Mouse (Mus musculus) monocyte, adult 5-6 weeks (primary cell): ENCODE data around the gene Gm11634. TPM values are rescaled to one million over a fixed set of nuclear protein-coding genes. Genes with fewer than 3 reads are reported as not detected.
"Not testable (repeated sequence)": the region's sequence is repeated elsewhere in the genome, so short reads cannot be mapped to it uniquely, and the experiment has no call there.

Experiments used
- ATAC-seq: fragments of 153-309, 156-312 bp; replicated peaks from 2 replicates; pipeline ENCODE4 v1.8.0; 2017; ENCODE audit warnings: mild to moderate bottlenecking; ENCODE audit not compliant: low TSS enrichment, insufficient number of reproducible peaks, severe bottlenecking, poor library complexity, low FRiP score
- total RNA-seq: library from RNA; stranded (forward); fragments of 200-1000, 200-491, 200-594 nt; gene quantifications from 3 replicates; pipeline ENCODE4 v1.2.3, GENCODE M21; 2017

The Gm11634 gene
- total RNA-seq, 1 experiment from 2014 or later, result not detected

- ATAC-seq, result no peak
These were observed 19.5 kb upstream of the Gm11634 start for GRCm38 (mm10) chr11:101618596-101618995.

DNA sequence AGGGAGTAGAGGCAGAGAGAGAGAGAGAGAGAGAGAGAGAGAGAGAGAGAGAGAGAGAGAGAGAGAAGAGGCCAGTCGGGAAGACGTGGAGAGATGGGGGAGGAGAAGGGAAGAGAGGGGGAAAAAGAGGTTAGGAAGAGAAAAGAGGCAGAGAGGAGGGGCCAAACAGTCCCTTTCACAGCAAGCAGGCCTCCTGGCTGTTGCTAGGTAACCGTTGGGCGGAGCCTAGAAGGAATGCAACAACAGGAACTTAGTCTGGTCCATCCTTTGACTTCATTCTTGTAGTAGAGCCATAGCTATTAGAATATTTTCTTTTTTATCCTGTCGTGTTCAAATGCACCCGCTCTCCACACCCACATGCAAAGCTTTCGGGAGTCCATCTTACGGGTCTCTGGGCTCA is 18.8 kb upstream of the Gm11634 start:
- ATAC-seq, result no peak

GRCm38 (mm10) chr11:101616948-101617767 is 18.1 kb upstream of the Gm11634 start:
- ATAC-seq, result no peak

GRCm38 (mm10) chr11:101616104-101616503 is 17.0 kb upstream of the Gm11634 start:
- ATAC-seq, result no peak

DNA sequence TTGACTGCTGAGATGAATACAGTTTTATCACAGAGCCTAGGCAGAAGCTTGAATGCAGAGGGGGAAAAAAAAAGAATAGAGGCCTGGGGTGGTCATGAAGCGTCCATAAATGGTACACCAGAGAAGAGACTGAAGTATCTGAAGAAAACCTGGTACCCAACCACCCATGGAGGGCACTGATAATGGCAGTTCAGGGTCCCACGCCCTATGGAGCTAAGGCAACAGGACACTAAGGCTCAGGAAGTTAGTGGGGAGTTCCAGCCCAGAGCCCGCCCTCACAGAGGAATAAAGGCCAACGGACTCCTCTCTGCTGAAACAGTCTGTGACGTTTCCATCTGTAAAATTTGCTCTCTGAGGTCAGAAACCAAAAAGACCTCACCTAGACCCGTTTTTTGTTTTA is 16.3 kb upstream of the Gm11634 start:
- ATAC-seq, result no peak

GRCm38 (mm10) chr11:101614116-101614515 is 15.1 kb upstream of the Gm11634 start:
- no peak for ATAC-seq

DNA sequence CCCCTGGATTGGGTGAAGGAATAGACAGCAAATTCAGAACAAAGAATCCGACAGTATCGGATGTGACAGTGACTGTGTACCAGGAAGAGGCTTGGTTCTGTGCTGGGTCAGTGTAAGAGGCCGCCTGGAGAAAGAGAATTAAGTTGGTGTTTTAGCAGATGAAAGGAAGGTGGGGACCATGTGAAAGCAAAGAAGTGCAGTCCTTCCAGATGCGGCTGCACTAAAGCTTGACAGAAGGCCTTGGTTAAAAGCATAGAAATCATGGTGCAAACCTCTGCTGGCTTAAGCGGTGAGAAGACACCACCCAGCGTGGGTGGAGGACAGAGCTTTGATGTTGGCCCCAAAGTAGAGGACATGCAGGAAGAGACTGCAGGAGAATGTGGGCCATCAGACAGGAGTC is 14.5 kb upstream of the Gm11634 start:
- ATAC-seq, result no peak

DNA sequence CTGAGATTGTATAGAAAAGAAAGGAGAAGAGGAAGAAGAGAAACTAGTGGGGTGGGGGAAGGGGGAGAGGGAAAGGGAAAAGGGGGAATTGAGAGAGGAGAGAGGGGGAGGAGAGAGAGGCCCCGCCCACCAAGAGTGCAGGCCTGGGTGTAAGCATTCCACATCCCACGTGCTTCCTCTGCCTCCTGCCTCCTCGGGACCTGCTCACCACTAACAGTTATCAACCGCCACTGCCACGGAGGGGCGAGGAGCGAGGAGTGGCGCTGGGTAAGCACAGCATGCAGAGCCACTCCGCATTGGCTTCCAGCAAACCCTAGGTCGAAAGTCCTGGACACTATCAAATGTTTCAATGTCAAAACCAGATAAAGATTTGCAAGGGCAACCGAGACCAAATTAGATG is 11.4 kb upstream of the Gm11634 start:
- ATAC-seq, result no peak

GRCm38 (mm10) chr11:101607134-101607533 is 8.1 kb upstream of the Gm11634 start:
- ATAC-seq, result not testable (repeated sequence)

DNA sequence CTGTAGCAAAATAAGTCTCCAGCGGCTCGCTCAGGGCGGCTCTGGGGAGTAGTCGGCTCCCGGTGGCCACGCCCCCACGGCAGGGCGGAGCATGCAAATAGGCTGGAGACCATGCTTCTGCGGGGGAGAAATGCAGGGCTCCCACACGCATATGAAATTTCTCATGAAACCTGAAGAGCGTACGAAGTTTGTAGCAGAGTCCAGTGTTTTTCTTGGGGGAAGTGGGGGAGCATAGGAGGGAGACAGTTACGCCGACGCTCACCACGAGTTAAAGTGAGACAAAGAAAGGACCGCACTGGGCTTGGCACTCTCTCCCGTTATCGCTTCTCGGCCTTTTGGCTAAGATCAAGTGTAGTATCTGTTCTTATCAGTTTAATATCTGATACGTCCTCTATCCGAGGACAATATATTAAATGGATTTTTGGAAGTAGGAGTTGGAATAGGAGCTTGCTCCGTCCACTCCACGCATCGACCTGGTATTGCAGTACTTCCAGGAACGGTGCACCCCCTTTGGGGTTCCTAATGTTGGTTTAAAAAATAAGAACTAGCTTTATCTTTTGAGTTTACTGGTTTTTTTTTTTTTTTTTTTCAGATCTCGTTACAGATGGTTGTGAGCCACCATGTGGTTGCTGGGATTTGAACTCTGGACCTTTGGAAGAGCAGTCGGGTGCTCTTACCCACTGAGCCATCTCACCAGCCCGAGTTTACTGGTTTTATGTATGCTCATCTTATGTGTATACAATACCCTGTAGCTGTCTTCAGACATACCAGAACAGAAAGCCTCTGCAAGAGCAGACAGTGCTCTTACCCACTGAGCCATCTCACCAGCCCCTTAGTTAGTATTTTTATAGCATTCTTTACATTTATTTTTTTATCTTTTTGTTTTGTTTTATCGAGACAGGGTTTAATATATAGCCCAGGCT is 5.7 kb upstream of the Gm11634 start:
- ATAC-seq, result peak; percentile 75

- no peak for ATAC-seq
These were observed 5.1 kb upstream of the Gm11634 start for GRCm38 (mm10) chr11:101604116-101604515.

- ATAC-seq, result no peak
These were observed 3.4 kb upstream of the Gm11634 start for GRCm38 (mm10) chr11:101602491-101602890.

DNA sequence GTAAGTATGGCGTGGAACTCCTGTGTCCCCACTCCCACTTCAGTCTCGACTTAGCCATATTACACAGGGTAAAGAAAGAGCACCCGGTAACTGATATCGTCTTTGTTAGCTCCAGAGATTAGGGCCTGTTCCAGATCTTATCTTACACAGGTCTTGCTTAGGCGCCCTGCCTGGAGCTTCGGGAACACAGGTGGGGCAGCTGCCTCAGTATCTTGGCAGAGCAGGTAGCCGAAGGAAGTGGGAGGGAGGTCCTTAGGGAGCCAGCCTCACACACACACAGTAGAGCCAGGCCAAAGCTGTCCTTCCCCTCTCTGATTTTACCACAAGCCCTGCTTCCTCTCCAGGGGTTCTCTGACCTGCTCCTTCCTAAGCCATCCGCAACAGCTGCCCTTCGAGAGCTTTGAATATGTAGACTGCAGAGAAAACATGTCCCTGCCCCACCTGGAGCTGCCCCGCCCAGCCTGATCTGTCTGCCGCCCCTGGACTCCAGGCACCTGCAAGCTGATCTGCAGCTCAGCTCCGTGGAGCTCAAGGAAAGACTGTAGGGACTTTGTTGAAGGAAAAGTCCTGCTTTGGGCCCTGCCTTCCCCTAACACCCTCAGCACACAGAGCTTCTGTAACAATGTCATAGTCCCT is 8.9 kb downstream of the Gm11634 start:
- ATAC-seq, result no peak

DNA sequence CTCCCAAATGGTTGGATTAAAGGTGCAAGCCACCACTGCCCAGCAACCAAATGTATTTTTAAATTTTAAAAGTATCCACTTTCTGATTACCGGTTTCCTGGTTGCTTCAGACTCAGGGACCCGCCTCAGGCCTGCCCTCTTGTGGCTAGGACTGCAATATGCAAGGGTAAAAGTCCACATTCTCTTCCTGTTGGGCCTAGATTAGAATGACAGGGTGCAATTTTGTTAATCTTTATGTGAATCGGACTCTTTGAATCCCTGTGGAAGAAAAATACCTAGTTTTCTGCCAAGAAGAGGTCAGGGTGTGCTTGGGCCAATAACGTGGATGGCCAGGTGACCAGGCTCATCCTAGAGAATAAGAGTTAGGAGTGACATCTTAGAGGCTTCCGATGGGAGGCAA is 9.6 kb downstream of the Gm11634 start:
- peak; percentile 88 for ATAC-seq

GRCm38 (mm10) chr11:101588868-101589267 is 10.2 kb downstream of the Gm11634 start:
- no peak for ATAC-seq

DNA sequence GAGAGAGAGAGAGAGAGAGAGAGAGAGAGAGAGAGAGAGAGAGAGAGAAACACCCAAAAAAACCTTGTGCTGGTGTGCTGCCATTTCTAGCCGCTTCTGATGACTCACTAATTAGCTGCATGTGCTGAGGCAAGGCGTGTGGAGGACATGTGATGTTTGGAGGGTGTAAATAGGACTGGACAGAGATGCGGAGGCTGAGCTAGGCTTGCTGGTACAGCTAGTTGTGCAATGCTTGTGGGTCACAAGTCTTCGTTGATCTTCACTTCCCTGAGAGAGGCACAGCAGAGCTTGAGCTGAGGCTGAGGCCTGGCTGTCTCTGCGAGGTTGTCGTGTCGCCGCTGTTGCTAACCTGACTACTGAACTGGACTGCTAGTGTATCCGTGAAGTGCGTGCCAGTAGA is 11.4 kb downstream of the Gm11634 start:
- ATAC-seq, result peak; percentile 72

DNA sequence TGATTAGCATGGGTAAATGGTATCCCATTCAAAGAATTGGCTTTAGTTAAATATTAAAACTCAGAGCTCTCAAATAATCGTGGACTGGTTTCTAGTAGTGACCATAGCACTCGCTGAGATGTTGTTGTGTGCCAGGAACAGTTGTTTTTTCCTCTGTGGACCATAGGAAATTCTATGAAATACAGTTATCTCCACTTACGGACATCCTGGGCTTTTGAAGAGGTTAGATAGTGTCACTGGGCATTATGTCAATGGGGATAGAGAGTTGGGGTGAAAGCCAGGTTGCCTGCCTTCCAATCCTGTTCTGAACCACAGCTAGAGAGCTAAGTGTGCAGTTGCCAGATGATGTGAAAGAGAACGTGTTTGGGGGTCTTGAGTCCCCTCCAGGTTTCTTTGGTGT is 13.3 kb downstream of the Gm11634 start:
- ATAC-seq, result no peak

- not testable (repeated sequence) for ATAC-seq
These were observed 14.0 kb downstream of the Gm11634 start for GRCm38 (mm10) chr11:101585031-101585430.

DNA sequence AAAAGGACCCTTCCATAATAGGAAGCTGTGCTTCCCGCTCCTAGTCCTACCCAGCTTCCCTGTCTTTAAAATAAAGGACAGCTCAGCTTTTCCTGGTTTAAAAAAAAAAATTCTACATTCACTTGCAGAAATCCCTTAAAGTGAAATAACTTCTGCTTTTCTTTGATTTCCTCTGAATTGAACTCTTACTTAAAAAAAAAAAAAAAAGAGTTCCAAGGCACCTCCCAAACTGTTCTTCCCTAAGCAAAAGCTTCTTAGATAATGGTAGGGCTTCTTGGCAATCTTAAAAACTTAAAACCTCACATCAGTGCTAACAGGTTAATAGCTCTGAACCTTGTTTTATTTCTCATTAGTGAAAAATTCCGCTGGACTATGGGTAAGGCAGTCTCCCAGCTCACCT is 15.9 kb downstream of the Gm11634 start:
- no peak for ATAC-seq
